Mouse (Mus musculus) embryonic fibroblast, embryonic 13.5 days (primary cell): ENCODE measurements around the gene Fars2.

Experiments used
- CTCF ChIP-seq: IDR thresholded peaks from 2 replicates; pipeline ENCODE4 v1.5.1; 2011; ENCODE audit warnings: mild to moderate bottlenecking, control low read depth, low read length, moderate library complexity, borderline replicate concordance; ENCODE audit not compliant: insufficient read depth
- POLR2A ChIP-seq: IDR thresholded peaks from 2 replicates; pipeline ENCODE4 v1.6.1; 2011; ENCODE audit warnings: low read depth, mild to moderate bottlenecking, control low read depth, low read length, moderate library complexity

GRCm38 (mm10) chr13:36314860-36315800 lies 197.9 kb downstream of the Fars2 start:
- TF ChIP-seq CTCF (no peak), POLR2A (no peak)
